Mouse (Mus musculus): ENCODE data around the gene Ace2. TPM values are rescaled to one million over a fixed set of nuclear protein-coding genes. Genes with fewer than 3 reads are reported as not detected.

Ace2 gene
- polyA plus RNA-seq, 1 experiment from 2014 or later = not detected

Other genes with a start within 250 kb of the Ace2 start
- gene Ap1s2, start 230.3 kb upstream of the Ace2 start, polyA plus RNA-seq (2014; fragmentation: Nextera tagmentation; extraction: Ambion mirVana) = 20.5 and 22.0 TPM in 2 replicates
- 29.5 and 30.9 TPM in 2 replicates for gene Zrsr2, start 180.7 kb upstream of the Ace2 start, polyA plus RNA-seq (2014; fragmentation: Nextera tagmentation; extraction: Ambion mirVana)
- 0.15 and 0.35 TPM in 2 replicates for gene Car5b, start 111.3 kb upstream of the Ace2 start, polyA plus RNA-seq (2014; fragmentation: Nextera tagmentation; extraction: Ambion mirVana)
- 17.4 and 18.7 TPM in 2 replicates for gene Siah1b, start 62.8 kb upstream of the Ace2 start, polyA plus RNA-seq (2014; fragmentation: Nextera tagmentation; extraction: Ambion mirVana)
- gene Cltrn, start 50.5 kb upstream of the Ace2 start, polyA plus RNA-seq (2014; fragmentation: Nextera tagmentation; extraction: Ambion mirVana) = not detected in 2 replicates
- gene Bmx, start 118.9 kb downstream of the Ace2 start, polyA plus RNA-seq (2014; fragmentation: Nextera tagmentation; extraction: Ambion mirVana) = 7.2 and 9.1 TPM in 2 replicates
- 6.5 and 8.0 TPM in 2 replicates for gene Pir, start 130.0 kb downstream of the Ace2 start, polyA plus RNA-seq (2014; fragmentation: Nextera tagmentation; extraction: Ambion mirVana)
- gene Vegfd, start 234.0 kb downstream of the Ace2 start, polyA plus RNA-seq (2014; fragmentation: Nextera tagmentation; extraction: Ambion mirVana) = 4.1 and 4.5 TPM in 2 replicates

All from heart, embryonic 14.5 days (tissue).